Mouse (Mus musculus) CH12.LX (cell line): ENCODE data around the gene Coq7. TPM values are rescaled to one million over a fixed set of nuclear protein-coding genes. Genes with fewer than 3 reads are reported as not detected.

ENCODE experiments used
- DNase-seq: peaks from one replicate; pipeline ENCODE4 v3.0.0-alpha.2; 2013; ENCODE audit errors: extremely low read depth
- H3K27ac ChIP-seq: 2 replicates; pipeline ENCODE4 v1.5.1; 2012; ENCODE audit warnings: low read depth, mild to moderate bottlenecking, control low read depth, moderate library complexity; ENCODE audit not compliant: insufficient read depth
- H3K27me3 ChIP-seq: replicated peaks from 2 replicates; pipeline ENCODE3; 2012; ENCODE audit warnings: inconsistent platforms
- H3K36me3 ChIP-seq, 2 experiments: replicated peaks in 1 of 2; 2 replicates each; pipeline versions ENCODE3 to v1.6.1; 2012; ENCODE audit warnings: inconsistent platforms in 1 of 2, low read length in 1 of 2, mild to moderate bottlenecking in 1 of 2, mixed read lengths in 1 of 2, moderate library complexity in 1 of 2; ENCODE audit not compliant: control insufficient read depth in 1 of 2, insufficient read depth in 1 of 2
- H3K4me1 ChIP-seq, 2 experiments: 2 replicates each; pipeline ENCODE4 v1.6.1; 2012; ENCODE audit warnings: inconsistent platforms in 1 of 2, moderate library complexity in 1 of 2; ENCODE audit not compliant: insufficient read depth in 2 of 2, control insufficient read depth in 1 of 2
- H3K4me2 ChIP-seq: 2 replicates; pipeline ENCODE4 v1.6.1; 2012; ENCODE audit warnings: low read depth, mild to moderate bottlenecking, control low read depth; ENCODE audit not compliant: poor library complexity, insufficient read depth, severe bottlenecking
- H3K4me3 ChIP-seq, 3 experiments: fragments of 150-350 bp in 1 of 3; sonication (generic) in 1 of 3; replicated peaks in 1 of 3; 2 replicates each; pipeline versions ENCODE3 to v1.5.1; 2011 to 2012; ENCODE audit warnings: low read depth in 2 of 3, low read length in 2 of 3, mild to moderate bottlenecking in 2 of 3, moderate library complexity in 2 of 3, control low read depth in 1 of 3, improper control_type of control experiment in 1 of 3, inconsistent platforms in 1 of 3, mixed read lengths in 1 of 3; ENCODE audit not compliant: poor library complexity in 1 of 3
- H3K79me2 ChIP-seq: replicated peaks from 2 replicates; pipeline ENCODE4 v1.6.1; 2012; ENCODE audit warnings: mild to moderate bottlenecking, moderate library complexity; ENCODE audit not compliant: control insufficient read depth, poor library complexity, insufficient read depth, severe bottlenecking; ENCODE audit errors: extremely low read depth
- H3K9ac ChIP-seq: 2 replicates; pipeline ENCODE4 v1.6.1; 2012; ENCODE audit warnings: low read depth, mild to moderate bottlenecking, control low read depth, moderate library complexity; ENCODE audit not compliant: insufficient read depth
- H3K9me3 ChIP-seq: replicated peaks from 2 replicates; pipeline ENCODE3; 2012; ENCODE audit warnings: low read length, inconsistent platforms, mixed read lengths
- CHD2 ChIP-seq: IDR thresholded peaks from 2 replicates; pipeline ENCODE4 v1.6.1; 2011; ENCODE audit warnings: low read length, improper control_type of control experiment
- CTCF ChIP-seq, 2 experiments: IDR thresholded peaks in 1 of 2; conservative IDR thresholded peaks in 1 of 2; 2 replicates each; pipeline ENCODE4 v1.5.1; 2011 to 2012; ENCODE audit warnings: low read depth in 2 of 2, low read length in 2 of 2, improper control_type of control experiment in 1 of 2, inconsistent platforms in 1 of 2, mild to moderate bottlenecking in 1 of 2, moderate library complexity in 1 of 2
- E2F4 ChIP-seq: IDR thresholded peaks from 2 replicates; pipeline ENCODE4 v1.6.1; 2011; ENCODE audit warnings: low read depth, low read length, improper control_type of control experiment; ENCODE audit not compliant: insufficient replicate concordance
- ELF1 ChIP-seq: IDR thresholded peaks from 2 replicates; pipeline ENCODE4 v1.6.1; 2014; ENCODE audit warnings: low read depth, mild to moderate bottlenecking, inconsistent platforms, low read length, improper control_type of control experiment
- EP300 ChIP-seq: IDR thresholded peaks from 2 replicates; pipeline ENCODE4 v1.6.1; 2011; ENCODE audit warnings: low read length, improper control_type of control experiment
- ETS1 ChIP-seq: conservative IDR thresholded peaks from 2 replicates; pipeline ENCODE4 v1.6.1; 2012; ENCODE audit warnings: low read depth, mild to moderate bottlenecking, inconsistent platforms, low read length, improper control_type of control experiment, moderate library complexity
- IRF4 ChIP-seq: IDR thresholded peaks from 2 replicates; pipeline ENCODE4 v1.6.1; 2014; ENCODE audit warnings: low read depth, mild to moderate bottlenecking, inconsistent platforms, low read length, improper control_type of control experiment
- JUND ChIP-seq: conservative IDR thresholded peaks from 2 replicates; pipeline ENCODE4 v1.6.1; 2011; ENCODE audit warnings: low read depth, low read length, improper control_type of control experiment
- MAFK ChIP-seq: IDR thresholded peaks from 2 replicates; pipeline ENCODE4 v1.6.1; 2011; ENCODE audit warnings: low read length, improper control_type of control experiment; ENCODE audit not compliant: insufficient replicate concordance
- MAX ChIP-seq: IDR thresholded peaks from 2 replicates; pipeline ENCODE4 v1.6.1; 2011; ENCODE audit warnings: low read length, improper control_type of control experiment
- MAZ ChIP-seq: IDR thresholded peaks from 2 replicates; pipeline ENCODE4 v1.6.1; 2012; ENCODE audit warnings: low read depth, mild to moderate bottlenecking, inconsistent platforms, low read length, improper control_type of control experiment, moderate library complexity
- NELFE ChIP-seq: IDR thresholded peaks from 2 replicates; pipeline ENCODE4 v1.6.1; 2011; ENCODE audit warnings: low read depth, low read length, improper control_type of control experiment
- POLR2A ChIP-seq: IDR thresholded peaks from 2 replicates; pipeline ENCODE4 v1.6.1; 2011; ENCODE audit warnings: low read depth, mild to moderate bottlenecking, improper control_type of control experiment, low read length
- POLR2AphosphoS2 ChIP-seq: IDR thresholded peaks from 2 replicates; pipeline ENCODE4 v1.6.1; 2011; ENCODE audit warnings: low read depth, low read length, improper control_type of control experiment
- SIN3A ChIP-seq: IDR thresholded peaks from 2 replicates; pipeline ENCODE4 v1.6.1; 2012; ENCODE audit warnings: low read length, improper control_type of control experiment, inconsistent platforms
- SMC3 ChIP-seq: IDR thresholded peaks from 2 replicates; pipeline ENCODE4 v1.6.1; 2011; ENCODE audit warnings: low read depth, low read length, improper control_type of control experiment
- TBP ChIP-seq: conservative IDR thresholded peaks from 2 replicates; pipeline ENCODE4 v1.6.1; 2011; ENCODE audit warnings: low read depth, low read length, improper control_type of control experiment
- UBTF ChIP-seq: IDR thresholded peaks from 2 replicates; pipeline ENCODE4 v1.6.1; 2012; ENCODE audit warnings: low read depth, mild to moderate bottlenecking, inconsistent platforms, low read length, improper control_type of control experiment, moderate library complexity
- USF1 ChIP-seq: IDR thresholded peaks from 2 replicates; pipeline ENCODE4 v1.6.1; 2014; ENCODE audit warnings: low read depth, mild to moderate bottlenecking, inconsistent platforms, low read length, improper control_type of control experiment
- USF2 ChIP-seq: conservative IDR thresholded peaks from 2 replicates; pipeline ENCODE4 v1.6.1; 2011; ENCODE audit warnings: low read depth, low read length, improper control_type of control experiment
- ZMIZ1 ChIP-seq: IDR thresholded peaks from 2 replicates; pipeline ENCODE4 v1.6.1; 2012; ENCODE audit warnings: low read depth, mild to moderate bottlenecking, inconsistent platforms, low read length, improper control_type of control experiment
- ZNF384 ChIP-seq: IDR thresholded peaks from 2 replicates; pipeline ENCODE4 v1.6.1; 2012; ENCODE audit warnings: low read depth, low read length, improper control_type of control experiment, inconsistent platforms
- dilution Hi-C: fragments of 300-500 bp; cut with MboI; formaldehyde crosslinking; loops from 2 replicates; pipeline ENCODE4 v1.14.3; 2020; ENCODE audit warnings: low sequenced_read_pairs; ENCODE audit not compliant: extremely low pct_unique_long_range_greater_than_20kb, extremely low pct_ligation_motif_present
- in situ Hi-C: fragments of 300-500 bp; cut with MboI; formaldehyde crosslinking; loops from 3 replicates; pipeline ENCODE4 v1.14.3; 2019; ENCODE audit warnings: low sequenced_read_pairs, low pct_ligation_motif_present, low pct_unique_long_range_greater_than_20kb, mixed read lengths
- polyA plus RNA-seq: library from polyadenylated mRNA; unstranded; fragments of >175 nt; gene quantifications from 2 replicates; pipeline ENCODE4 v1.2.1, GENCODE M21; 2012; ENCODE audit warnings: low read depth; ENCODE audit not compliant: insufficient read length
- total RNA-seq, 2 experiments: library from RNA; depleted of rRNA; stranded (reverse); fragments of 300-350 nt in 1 of 2; fragments of >200 nt in 1 of 2; gene quantifications; 2 replicates each; pipeline ENCODE4 v1.2.3; 2012 to 2014

Gene Coq7
- total and polyA plus RNA-seq, 3 experiments: 38.8 to 50.4 (median 43.6) TPM

DNA sequence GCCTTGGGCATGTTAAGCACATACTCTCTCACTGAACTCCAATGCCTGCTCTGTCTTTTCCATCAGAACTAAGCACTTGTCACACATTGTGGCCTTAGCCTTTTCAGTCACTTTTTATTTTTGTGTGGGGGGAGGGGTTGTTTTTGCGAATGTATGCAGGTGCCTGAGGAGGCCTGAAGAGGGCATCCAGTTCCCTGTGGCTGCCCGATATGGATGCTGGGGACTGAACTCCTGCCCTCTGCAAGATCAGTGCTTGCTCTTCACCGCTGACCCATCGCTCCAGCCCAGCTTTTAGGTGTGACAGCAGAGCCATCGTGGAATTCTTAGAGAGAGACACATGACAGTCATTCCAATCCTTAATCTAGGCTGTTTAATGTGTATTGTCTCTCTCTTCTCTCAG, 38.2 kb upstream of the Coq7 start:
- Histone ChIP-seq H3K9me3 (no peaks in the 10 kb centered on the region), H3K27ac (no peak overlapping the region), H3K79me2 (no peaks in the 10 kb centered on the region), H3K36me3 (no peaks in the 10 kb centered on the region), H3K27me3 (peaks cover 26% of the 10 kb centered on the region), H3K4me3 (no peak overlapping the region), H3K9ac (no peak overlapping the region), H3K4me2 (no peak overlapping the region), H3K4me1 (peaks cover 3% of the 10 kb centered on the region in 2 experiments; a peak in 1 of 4 replicates)
- in situ Hi-C loops (no loop called here), dilution Hi-C loops (no loop called here)
- no peak for DNase-seq
- TF ChIP-seq ELF1: no peak
- peak in 1 of 2 experiments; percentile 25; a peak in 1 of 4 replicates for TF ChIP-seq CTCF (conservative IDR thresholded peaks at IDR 0.05 in 1 of 2, IDR thresholded peaks at IDR 0.05 in 1 of 2; ENCODE audit: low read depth in 2 of 2, low read length in 2 of 2)
- TF ChIP-seq, all 38 proteins: peak for 1

DNA sequence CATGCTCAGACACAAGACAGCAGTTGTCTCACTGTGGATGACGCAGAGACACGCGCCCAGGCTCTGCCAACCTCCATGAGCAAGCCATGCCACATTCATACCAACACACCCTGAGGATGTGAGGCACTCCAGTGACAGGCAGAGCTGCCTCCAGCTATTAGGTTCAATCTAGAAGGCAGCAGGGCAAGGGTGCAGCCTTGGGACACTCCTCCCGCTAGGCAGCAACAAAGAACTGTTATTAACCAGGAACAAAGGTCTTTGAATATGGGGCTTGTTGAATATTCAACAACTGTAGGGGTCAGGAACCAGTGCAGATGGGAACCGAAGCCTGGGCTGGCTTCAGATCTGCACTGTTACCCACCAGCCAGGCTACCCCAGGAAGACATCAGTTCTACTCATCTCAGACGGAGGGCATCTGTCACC, 36.0 kb upstream of the Coq7 start:
- H3K9me3 ChIP-seq: no peaks in the 10 kb centered on the region
- H3K27ac ChIP-seq: no peak overlapping the region
- H3K79me2 ChIP-seq: no peaks in the 10 kb centered on the region
- dilution Hi-C loops (no loop called here), in situ Hi-C loops (no loop called here)
- no peaks in the 10 kb centered on the region for H3K36me3 ChIP-seq
- H3K27me3 ChIP-seq: peaks cover 39% of the 10 kb centered on the region
- 0 out of 4 replicates have a peak, but pooled peaks cover 0 to 3% of the 10 kb centered on the region in 2 experiments for H3K4me1 ChIP-seq
- DNase-seq: no peak
- no peak overlapping the region for H3K9ac ChIP-seq
- H3K4me2 ChIP-seq: no peak overlapping the region
- TF ChIP-seq POLR2AphosphoS2 (no peak), TBP (no peak), ELF1 (no peak), MAFK (no peak), POLR2A (no peak), SIN3A (no peak)
- TF ChIP-seq, all 38 proteins: peak for 0
- no peak overlapping the region for H3K4me3 ChIP-seq

DNA sequence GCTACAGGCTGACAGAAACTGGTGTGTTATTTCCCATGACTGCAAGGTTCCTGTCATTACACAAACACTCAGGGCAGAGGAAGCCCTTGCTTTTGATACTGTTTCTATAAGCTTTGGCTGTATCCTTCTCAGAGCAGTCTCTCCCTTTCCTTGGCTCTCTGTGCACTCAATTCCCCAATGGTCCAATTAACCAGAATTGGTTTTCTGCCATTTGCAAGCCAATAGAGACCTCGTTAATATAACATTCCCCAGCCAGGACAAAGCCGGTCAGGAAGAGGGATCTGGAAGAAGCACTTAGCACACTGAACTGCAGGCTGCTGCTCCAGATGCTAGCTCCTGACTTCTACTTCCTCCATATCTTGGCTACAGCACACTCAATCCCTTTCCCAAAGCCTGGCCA, 21.1 kb upstream of the Coq7 start:
- dilution Hi-C loops (no loop called here), in situ Hi-C loops (no loop called here)
- Histone ChIP-seq H3K4me3 (no peak overlapping the region), H3K9me3 (peaks cover 4% of the 10 kb centered on the region), H3K36me3 (no peaks in the 10 kb centered on the region), H3K79me2 (no peaks in the 10 kb centered on the region), H3K4me1 (no peaks in the 10 kb centered on the region), H3K27ac (no peak overlapping the region), H3K9ac (no peak overlapping the region), H3K4me2 (no peak overlapping the region), H3K27me3 (peaks cover 13% of the 10 kb centered on the region)
- DNase-seq: no peak
- TF ChIP-seq MAX (no peak), MAZ (no peak), UBTF (no peak), CHD2 (no peak), CTCF (conservative IDR thresholded peaks at IDR 0.05 in 1 of 2, IDR thresholded peaks at IDR 0.05 in 1 of 2; ENCODE audit: low read depth in 2 of 2, low read length in 2 of 2) (no peak), IRF4 (no peak), JUND (no peak), USF1 (no peak), USF2 (no peak), SIN3A (no peak), NELFE (no peak), ZNF384 (no peak), EP300 (no peak), ETS1 (no peak), E2F4 (no peak), POLR2A (no peak), SMC3 (no peak), POLR2AphosphoS2 (no peak), ZMIZ1 (no peak)
